Mouse (Mus musculus): ENCODE data around the gene Etv1. TPM values are rescaled to one million over a fixed set of nuclear protein-coding genes. Genes with fewer than 3 reads are reported as not detected.

Gene Etv1
- polyA plus RNA-seq (2015; fragmentation: Nextera tagmentation; extraction: Ambion mirVana) = 5.5 and 6.8 TPM in 2 replicates

DNA sequence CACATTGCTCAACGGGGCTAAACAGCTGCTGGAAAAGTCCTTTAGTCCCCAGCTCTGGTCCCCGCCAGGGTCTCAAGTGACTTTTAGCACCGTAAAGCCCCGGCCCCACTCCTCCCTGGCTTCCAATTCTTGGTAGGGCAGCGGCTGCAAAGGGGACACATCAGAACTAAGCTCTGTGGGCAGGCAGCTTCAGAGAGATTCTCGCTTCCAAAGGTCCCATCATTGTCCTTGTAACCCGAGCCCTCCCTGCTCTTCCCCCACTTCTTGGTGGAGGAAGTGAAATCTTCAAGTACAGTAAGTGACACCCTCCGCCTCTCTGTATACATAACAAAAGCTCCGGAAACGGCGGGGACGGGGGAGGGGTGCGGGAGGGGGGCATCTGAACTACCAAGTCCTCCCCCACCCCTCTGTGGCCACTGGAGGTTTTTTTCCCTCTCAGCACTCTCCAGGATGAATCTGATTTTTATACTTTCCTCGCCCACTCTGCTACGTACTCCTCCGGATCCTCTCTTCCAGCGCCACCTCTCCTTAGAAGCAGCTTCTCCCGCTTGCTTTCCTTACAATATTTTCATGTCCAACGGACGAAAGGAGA is at the start of gene Etv1:
Gene Etv1, plus strand, starts transcription at position 195 of the 592 bp plus-strand sequence.

All from urinary bladder, postnatal 0 days (tissue).